9 mouse cellular contexts compared by ENCODE assay signal in the genomic region with DNA sequence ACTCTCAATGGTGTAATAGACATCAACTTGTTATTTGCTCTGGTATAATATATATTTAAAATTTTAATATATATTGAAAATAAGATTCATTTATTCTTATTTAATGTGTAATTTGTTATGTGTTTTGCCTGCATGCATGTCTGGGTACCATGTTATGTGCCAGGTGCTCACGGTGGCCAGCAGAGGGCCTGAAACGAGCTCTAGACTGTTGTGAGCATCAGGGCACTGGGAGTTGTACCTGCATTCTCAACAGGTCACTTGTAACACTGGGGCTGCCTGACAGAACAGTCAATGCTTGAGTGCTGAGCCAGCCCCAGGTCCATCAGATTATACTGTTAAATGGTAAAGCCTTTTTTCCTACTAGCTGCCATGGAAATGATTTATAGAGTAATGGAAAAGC. TPM values are rescaled to one million over a fixed set of nuclear protein-coding genes. Genes with fewer than 3 reads are reported as not detected.
A peak's percentile ranks its signal among the peaks of the same experiment; 100 is the strongest.
DNase-seq lines count a peak whose midpoint lies in the region; ATAC-seq and TF ChIP-seq lines count a peak whose summit lies in the region.
"Had no signal": no experiment of that assay in that cellular context is flagged by ENCODE, and none has a peak within 500 bp of the region (broad histone marks: within the 10 kb centered on the region; RNA-seq: fewer than 3 reads in every experiment).

No protein-coding gene starts in this region.

- no peaks in the 10 kb centered on the region for H3K27me3 ChIP-seq in midbrain, embryonic 11.5 days (ENCODE audit: control insufficient read depth, insufficient read depth, low read length)
- H3K27me3 ChIP-seq in midbrain, embryonic 15.5 days (replicated peaks): no peaks in the 10 kb centered on the region
- no peaks in the 10 kb centered on the region for H3K27me3 ChIP-seq in Patski
- H3K27me3 ChIP-seq: limb, embryonic 13.5 days had no signal

- H3K9me3 ChIP-seq in midbrain, embryonic 11.5 days (ENCODE audit: control insufficient read depth, low read length): no peaks in the 10 kb centered on the region
- H3K9me3 ChIP-seq in midbrain, embryonic 15.5 days: no peaks in the 10 kb centered on the region
- H3K9me3 ChIP-seq: limb, embryonic 13.5 days had no signal

- no peak overlapping the region for H3K4me2 ChIP-seq in midbrain, embryonic 11.5 days
- H3K4me2 ChIP-seq in midbrain, embryonic 15.5 days: no peak overlapping the region
- H3K4me2 ChIP-seq: limb, embryonic 13.5 days had no signal

- POLR2A ChIA-PET in Patski (lab: Charles Lee): interaction anchor here (0.9 kb wide), 1 partner anchor 33 kb away, joined by 3 read pairs; no protein-coding TSS in a partner anchor

- H3K27ac ChIP-seq in gastrocnemius, adult 2 months: no peak overlapping the region
- H3K27ac ChIP-seq in midbrain, embryonic 11.5 days (ENCODE audit: low read depth, low read length): no peak overlapping the region
- H3K27ac ChIP-seq in midbrain, embryonic 15.5 days: no peak overlapping the region
- H3K27ac ChIP-seq: limb, embryonic 13.5 days had no signal

- no peak overlapping the region for H3K4me3 ChIP-seq in gastrocnemius, adult 2 months
- no peak overlapping the region for H3K4me3 ChIP-seq in midbrain, embryonic 11.5 days (ENCODE audit: low read depth, low read length)
- H3K4me3 ChIP-seq in midbrain, embryonic 15.5 days: no peak overlapping the region
- H3K4me3 ChIP-seq: limb, embryonic 13.5 days had no signal

- ATAC-seq in midbrain, embryonic 11.5 days (ENCODE audit: low FRiP score): 0 out of 2 replicates have a peak, but pooled peaks have one; percentile 42
- no peak for ATAC-seq in midbrain, embryonic 15.5 days (replicated peaks)
- no peak for ATAC-seq in Patski
- peak; percentile 88 for ATAC-seq in megakaryocyte progenitor cell, adult 5-6 weeks (replicated peaks; ENCODE audit: poor library complexity)

- H3K4me1 ChIP-seq in midbrain, embryonic 11.5 days (ENCODE audit: control insufficient read depth, insufficient read depth, low read length): no peaks in the 10 kb centered on the region
- no peaks in the 10 kb centered on the region for H3K4me1 ChIP-seq in midbrain, embryonic 15.5 days
- H3K4me1 ChIP-seq: limb, embryonic 13.5 days had no signal

- no peak for DNase-seq in gastrocnemius, adult 2 months
- no peak for DNase-seq in gastrocnemius, postnatal 14 days
- no peak for DNase-seq in midbrain, embryonic 11.5 days (ENCODE audit: low spot score, missing footprints)
- DNase-seq in Patski (ENCODE audit: low read depth, low spot score): no peak
- no peak for DNase-seq in adrenal gland, postnatal 14 days
- no peak for DNase-seq in gastrocnemius, postnatal 10 days

- in situ Hi-C loops in Patski (cut with MboI; ENCODE audit: low pct_unique_long_range_greater_than_20kb): no loop called here

- TF ChIP-seq CTCF in gastrocnemius, adult 2 months (IDR thresholded peaks at IDR 0.05): peak; percentile 35
- TF ChIP-seq CTCF in Patski (IDR thresholded peaks at IDR 0.05): peak; percentile 63

- intact Hi-C loops in gastrocnemius, adult 2 months (cut with DNase I): no loop called here
- intact Hi-C loops in gastrocnemius, postnatal 14 days (cut with DNase I; ENCODE audit: low total_unique reads): no loop called here

- CTCF ChIA-PET in Patski (lab: Charles Lee): interaction anchor here (0.6 to 3.3 kb wide), 11 partner anchors 9 to 76 kb away, joined by 3 to 15 read pairs (median 4); partner anchors contain the start of gene Ppip5k2

- 82% methylated on average over 2 of the region's 2 CpGs for WGBS in midbrain, embryonic 11.5 days
- WGBS in midbrain, embryonic 15.5 days: 73% methylated on average over 2 of the region's 2 CpGs

- no peaks in the 10 kb centered on the region for H3K36me3 ChIP-seq in midbrain, embryonic 11.5 days (ENCODE audit: control insufficient read depth, insufficient read depth, low read length)
- peaks cover 12% of the 10 kb centered on the region for H3K36me3 ChIP-seq in midbrain, embryonic 15.5 days (replicated peaks)

- no peak overlapping the region for H3K9ac ChIP-seq in midbrain, embryonic 11.5 days (ENCODE audit: low read length)
- no peak overlapping the region for H3K9ac ChIP-seq in midbrain, embryonic 15.5 days
- H3K9ac ChIP-seq: limb, embryonic 13.5 days had no signal

RNA-seq across cellular contexts. Expression of gene Gin1, which starts 43.2 kb away (rescaled TPM):
- 1 to 10 TPM; 3.8 to 4.9 TPM for total RNA-seq in gastrocnemius, adult 2 months (2021)
- total RNA-seq in gastrocnemius, postnatal 14 days (2021): 1 to 10 TPM; 3.4 to 3.9 TPM
- polyA plus RNA-seq in midbrain, embryonic 11.5 days (2014; fragmentation: Nextera tagmentation; extraction: Ambion mirVana): 14.2 and 16.2 TPM in 2 replicates
- polyA plus RNA-seq in midbrain, embryonic 15.5 days (2015; fragmentation: Nextera tagmentation; extraction: Ambion mirVana): 14.6 and 16.4 TPM in 2 replicates
- polyA plus RNA-seq in Patski (2021): 9.5 TPM
- 26.4 and 32.0 TPM in 2 replicates for total RNA-seq in megakaryocyte progenitor cell, adult 5-6 weeks (2015)
- 14.0 and 19.3 TPM in 2 replicates for total RNA-seq in megakaryocyte progenitor cell, adult 5-6 weeks (2017)
- 8.2 and 11.0 TPM in 2 replicates for total RNA-seq in adrenal gland, postnatal 14 days (2021)
- total RNA-seq in gastrocnemius, postnatal 10 days (2021): 1 to 10 TPM; 3.5 to 4.9 TPM

RNA-seq across cellular contexts. Expression of gene Ppip5k2, which starts 43.5 kb away (rescaled TPM):
- 1 to 10 TPM; 1.6 to 2.8 TPM for total RNA-seq in gastrocnemius, adult 2 months (2021)
- 1 to 10 TPM; 2.7 to 3.8 TPM for total RNA-seq in gastrocnemius, postnatal 14 days (2021)
- 43.6 and 50.5 TPM in 2 replicates for polyA plus RNA-seq in midbrain, embryonic 11.5 days (2014; fragmentation: Nextera tagmentation; extraction: Ambion mirVana)
- 59.9 and 69.9 TPM in 2 replicates for polyA plus RNA-seq in midbrain, embryonic 15.5 days (2015; fragmentation: Nextera tagmentation; extraction: Ambion mirVana)
- polyA plus RNA-seq in Patski (2021): 32.8 TPM
- 59.3 and 69.5 TPM in 2 replicates for total RNA-seq in megakaryocyte progenitor cell, adult 5-6 weeks (2015)
- total RNA-seq in megakaryocyte progenitor cell, adult 5-6 weeks (2017): 64.3 and 77.7 TPM in 2 replicates
- total RNA-seq in adrenal gland, postnatal 14 days (2021): 16.9 and 17.2 TPM in 2 replicates
- total RNA-seq in gastrocnemius, postnatal 10 days (2021): 1 to 10 TPM; 4.9 to 8.0 TPM

Comparison
In these comparisons a context has a peak if more than half of its experiments do, and no peak if none do; other contexts are left out.
1. ATAC-seq: peak in midbrain, embryonic 11.5 days (single experiment) and megakaryocyte progenitor cell, adult 5-6 weeks (single experiment); none in midbrain, embryonic 15.5 days (single experiment) and Patski (single experiment).